Mouse (Mus musculus) midbrain, embryonic 12.5 days (tissue): ENCODE results near the gene Epha5. TPM values are rescaled to one million over a fixed set of nuclear protein-coding genes. Genes with fewer than 3 reads are reported as not detected.

Experiments used
- ATAC-seq: fragments of 200-750 bp; cut with Nextera tagmentation; 2 replicates; pipeline ENCODE4 v1.8.0; 2017; ENCODE audit warnings: low read depth, moderate TSS enrichment, moderate library complexity; ENCODE audit not compliant: low FRiP score
- H3K27ac ChIP-seq: fragments of 300-500 bp; sonication (generic); replicated peaks from 2 replicates; pipeline ENCODE4 v1.5.1; 2016; ENCODE audit warnings: mild to moderate bottlenecking
- H3K27me3 ChIP-seq: fragments of 300-500 bp; sonication (generic); 2 replicates; pipeline ENCODE4 v1.6.1; 2016; ENCODE audit warnings: mild to moderate bottlenecking
- H3K36me3 ChIP-seq: fragments of 300-500 bp; sonication (generic); 2 replicates; pipeline ENCODE4 v1.6.1; 2016
- H3K4me1 ChIP-seq: fragments of 300-500 bp; sonication (generic); 2 replicates; pipeline ENCODE4 v1.6.1; 2016
- H3K4me2 ChIP-seq: fragments of 300-500 bp; sonication (generic); replicated peaks from 2 replicates; pipeline ENCODE4 v1.6.1; 2016; ENCODE audit warnings: mild to moderate bottlenecking, moderate library complexity
- H3K4me3 ChIP-seq: fragments of 300-500 bp; sonication (generic); 2 replicates; pipeline ENCODE4 v1.5.1; 2016; ENCODE audit warnings: mild to moderate bottlenecking
- H3K9ac ChIP-seq: fragments of 300-500 bp; sonication (generic); replicated peaks from 2 replicates; pipeline ENCODE4 v1.6.1; 2016; ENCODE audit warnings: mild to moderate bottlenecking, moderate library complexity
- H3K9me3 ChIP-seq: fragments of 300-500 bp; sonication (generic); 2 replicates; pipeline ENCODE4 v1.6.1; 2016; ENCODE audit warnings: mild to moderate bottlenecking
- WGBS: fragments of 180-500 bp; shearing (Covaris S2); methylation state at CpG from one replicate; pipeline ENCODE4 v1.1.7; 2016; 5-methylcytosine and 5-hydroxymethylcytosine counted together
- polyA plus RNA-seq: library from polyadenylated mRNA; unstranded; fragments of >200 nt; fragmentation: Nextera tagmentation; extraction: Ambion mirVana; gene quantifications from 2 replicates; pipeline ENCODE4 v1.2.1, GENCODE M21; 2016

The Epha5 gene
- polyA plus RNA-seq, 1 experiment from 2014 or later: 42.4 TPM

- 8% methylated on average over 8 of the region's 8 CpGs for WGBS
- Histone ChIP-seq H3K9ac (no peak overlapping the region), H3K9me3 (no peaks in the 10 kb centered on the region), H3K36me3 (no peaks in the 10 kb centered on the region), H3K4me3 (no peak overlapping the region), H3K4me2 (peak overlapping the region; percentile 19), H3K27me3 (peaks cover 2% of the 10 kb centered on the region; the same call in 1 of the 2 replicates), H3K27ac (peak overlapping the region; percentile 8; the same call in 1 of the 2 replicates), H3K4me1 (peaks cover 8% of the 10 kb centered on the region)
- peak; percentile 92 for ATAC-seq
These were observed 118.1 kb downstream of the Epha5 start for GRCm38 (mm10) chr5:84298878-84299736.

- no peak for ATAC-seq
- Histone ChIP-seq H3K9ac (no peak overlapping the region), H3K4me3 (no peak overlapping the region), H3K4me2 (no peak overlapping the region), H3K27ac (no peak overlapping the region), H3K36me3 (no peaks in the 10 kb centered on the region), H3K9me3 (no peaks in the 10 kb centered on the region), H3K4me1 (no peaks in the 10 kb centered on the region), H3K27me3 (peaks cover 28% of the 10 kb centered on the region)
- WGBS: 68% methylated on average over 3 of the region's 3 CpGs
These were observed 127.7 kb downstream of the Epha5 start for GRCm38 (mm10) chr5:84289429-84289977.

GRCm38 (mm10) chr5:84281290-84282017, 135.7 kb downstream of the Epha5 start:
- Histone ChIP-seq H3K9me3 (no peaks in the 10 kb centered on the region), H3K27me3 (peaks cover 14% of the 10 kb centered on the region), H3K4me1 (peaks cover 8% of the 10 kb centered on the region; the same call in 1 of the 2 replicates), H3K27ac (peak overlapping the region; percentile 46; the same call in 1 of the 2 replicates), H3K9ac (no peak overlapping the region), H3K4me2 (peak overlapping the region; percentile 48), H3K4me3 (0 out of 2 replicates have a peak overlapping the region, but pooled peaks have one; percentile 20), H3K36me3 (no peaks in the 10 kb centered on the region)
- ATAC-seq: peak; percentile 69
- WGBS: 28% methylated on average over 22 of the region's 22 CpGs

- no peak overlapping the region for H3K9ac ChIP-seq
- no peaks in the 10 kb centered on the region for H3K36me3 ChIP-seq
- no peak overlapping the region for H3K4me2 ChIP-seq
- no peak overlapping the region for H3K27ac ChIP-seq
- ATAC-seq: no peak
- no peak overlapping the region for H3K4me3 ChIP-seq
- WGBS: 100% methylated on average over 1 of the region's 1 CpGs
- H3K9me3 ChIP-seq: no peaks in the 10 kb centered on the region
- H3K27me3 ChIP-seq: peaks cover 3% of the 10 kb centered on the region; the same call in 1 of the 2 replicates
- H3K4me1 ChIP-seq: peaks cover 8% of the 10 kb centered on the region; the same call in 1 of the 2 replicates
These were observed 140.2 kb downstream of the Epha5 start for GRCm38 (mm10) chr5:84276996-84277395.

GRCm38 (mm10) chr5:84265407-84265806, 151.8 kb downstream of the Epha5 start:
- Histone ChIP-seq H3K36me3 (no peaks in the 10 kb centered on the region), H3K4me1 (no peaks in the 10 kb centered on the region), H3K9ac (no peak overlapping the region), H3K4me3 (no peak overlapping the region), H3K9me3 (no peaks in the 10 kb centered on the region), H3K4me2 (no peak overlapping the region), H3K27me3 (no peaks in the 10 kb centered on the region), H3K27ac (no peak overlapping the region)
- ATAC-seq: no peak
- 81% methylated on average over 4 of the region's 4 CpGs for WGBS

GRCm38 (mm10) chr5:84263999-84264398, 153.2 kb downstream of the Epha5 start:
- no peaks in the 10 kb centered on the region for H3K9me3 ChIP-seq
- WGBS: 49% methylated on average over 6 of the region's 6 CpGs

GRCm38 (mm10) chr5:84229971-84230370, 187.2 kb downstream of the Epha5 start:
- Histone ChIP-seq H3K4me3 (no peak overlapping the region), H3K9me3 (no peaks in the 10 kb centered on the region), H3K4me2 (no peak overlapping the region), H3K27ac (no peak overlapping the region), H3K9ac (no peak overlapping the region), H3K27me3 (no peaks in the 10 kb centered on the region), H3K4me1 (no peaks in the 10 kb centered on the region), H3K36me3 (no peaks in the 10 kb centered on the region)
- ATAC-seq: no peak

More at GRCm38 (mm10) chr5:84263999-84264398, 153.2 kb downstream of the Epha5 start:
- ATAC-seq: no peak
- Histone ChIP-seq H3K9ac (no peak overlapping the region), H3K4me2 (no peak overlapping the region), H3K4me3 (no peak overlapping the region), H3K36me3 (no peaks in the 10 kb centered on the region), H3K27ac (no peak overlapping the region), H3K27me3 (no peaks in the 10 kb centered on the region), H3K4me1 (no peaks in the 10 kb centered on the region)

GRCm38 (mm10) chr5:84208609-84209008, 208.6 kb downstream of the Epha5 start:
- H3K9me3 ChIP-seq: no peaks in the 10 kb centered on the region
- H3K4me2 ChIP-seq: no peak overlapping the region
- no peak overlapping the region for H3K4me3 ChIP-seq
- 13% methylated on average over 2 of the region's 2 CpGs for WGBS
- H3K36me3 ChIP-seq: no peaks in the 10 kb centered on the region
- peak; percentile 68; the same call in 1 of the 2 replicates for ATAC-seq
- H3K4me1 ChIP-seq: 0 out of 2 replicates have a peak, but pooled peaks cover 3% of the 10 kb centered on the region
- H3K27ac ChIP-seq: no peak overlapping the region
- no peaks in the 10 kb centered on the region for H3K27me3 ChIP-seq
- H3K9ac ChIP-seq: no peak overlapping the region

- WGBS: 80% methylated on average over 3 of the region's 3 CpGs
- no peaks in the 10 kb centered on the region for H3K4me1 ChIP-seq
- no peak for ATAC-seq
- no peak overlapping the region for H3K4me3 ChIP-seq
- no peaks in the 10 kb centered on the region for H3K9me3 ChIP-seq
- no peak overlapping the region for H3K27ac ChIP-seq
- no peaks in the 10 kb centered on the region for H3K36me3 ChIP-seq
- no peak overlapping the region for H3K9ac ChIP-seq
- no peaks in the 10 kb centered on the region for H3K27me3 ChIP-seq
- no peak overlapping the region for H3K4me2 ChIP-seq
These were observed 223.8 kb downstream of the Epha5 start for GRCm38 (mm10) chr5:84193348-84193747.

- H3K4me2 ChIP-seq: no peak overlapping the region
- no peak for ATAC-seq
These were observed 233.0 kb downstream of the Epha5 start for GRCm38 (mm10) chr5:84184189-84184588.

GRCm38 (mm10) chr5:84153095-84153494, 264.1 kb downstream of the Epha5 start:
- WGBS: 65% methylated on average over 2 of the region's 2 CpGs
- Histone ChIP-seq H3K4me3 (no peak overlapping the region), H3K4me2 (no peak overlapping the region), H3K27ac (no peak overlapping the region), H3K36me3 (no peaks in the 10 kb centered on the region), H3K4me1 (no peaks in the 10 kb centered on the region), H3K9ac (no peak overlapping the region), H3K9me3 (no peaks in the 10 kb centered on the region), H3K27me3 (no peaks in the 10 kb centered on the region)
- peak; percentile 63; the same call in 1 of the 2 replicates for ATAC-seq

More at GRCm38 (mm10) chr5:84184189-84184588, 233.0 kb downstream of the Epha5 start:
- Histone ChIP-seq H3K9me3 (no peaks in the 10 kb centered on the region), H3K9ac (no peak overlapping the region), H3K4me3 (no peak overlapping the region), H3K27me3 (no peaks in the 10 kb centered on the region), H3K27ac (no peak overlapping the region), H3K4me1 (no peaks in the 10 kb centered on the region), H3K36me3 (no peaks in the 10 kb centered on the region)
- WGBS: 84% methylated on average over 8 of the region's 8 CpGs

GRCm38 (mm10) chr5:84142138-84142537, 275.0 kb downstream of the Epha5 start:
- Histone ChIP-seq H3K36me3 (no peaks in the 10 kb centered on the region), H3K9me3 (no peaks in the 10 kb centered on the region), H3K9ac (no peak overlapping the region), H3K27me3 (no peaks in the 10 kb centered on the region), H3K27ac (no peak overlapping the region), H3K4me1 (no peaks in the 10 kb centered on the region), H3K4me2 (no peak overlapping the region), H3K4me3 (no peak overlapping the region)
- WGBS: 43% methylated on average over 4 of the region's 4 CpGs
- no peak for ATAC-seq
